Mouse (Mus musculus): ENCODE results near the gene P2ry12. TPM values are rescaled to one million over a fixed set of nuclear protein-coding genes. Genes with fewer than 3 reads are reported as not detected.

Gene P2ry12
- polyA plus RNA-seq, 1 experiment = 1.6 TPM

DNA sequence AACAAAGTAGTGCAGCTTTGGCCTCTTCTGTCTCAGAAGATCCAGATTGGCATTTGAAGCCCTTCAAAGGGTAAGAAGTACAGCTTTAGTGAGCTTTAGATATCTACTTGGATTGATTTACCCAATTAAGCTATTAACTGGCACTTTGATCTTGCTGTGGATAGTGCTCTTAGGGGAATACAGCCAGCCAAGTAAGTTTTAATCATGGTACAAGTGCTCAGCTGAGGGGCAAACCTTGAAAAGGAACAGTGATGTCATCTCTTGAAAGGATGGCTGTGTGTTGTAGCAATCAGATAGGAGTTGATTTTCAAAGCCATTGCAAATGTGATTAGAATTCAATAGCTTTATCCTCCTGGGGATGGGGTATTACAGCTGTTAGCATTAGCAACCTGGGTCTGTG lies 80.5 kb downstream of the P2ry12 start:
- no peaks in the 10 kb centered on the region for H3K36me3 ChIP-seq (ENCODE audit: control insufficient read depth, insufficient read depth, low read length)
- H3K27me3 ChIP-seq (ENCODE audit: control insufficient read depth, insufficient read depth, low read length) = no peaks in the 10 kb centered on the region
- H3K27ac ChIP-seq (ENCODE audit: control insufficient read depth, insufficient read depth, low read depth, low read length) = no peak overlapping the region
- no peak overlapping the region for H3K4me3 ChIP-seq (ENCODE audit: control insufficient read depth, low read depth, low read length)
- H3K4me1 ChIP-seq (ENCODE audit: control insufficient read depth, insufficient read depth, low read length) = no peaks in the 10 kb centered on the region; the same call in 1 of the 2 replicates
- TF ChIP-seq CTCF (IDR thresholded peaks at IDR 0.05; ENCODE audit: control insufficient read depth, insufficient read depth, insufficient replicate concordance, low read depth, low read length) = no peak
- no peak for TF ChIP-seq POLR2A (IDR thresholded peaks at IDR 0.05; ENCODE audit: control insufficient read depth, low read depth, low read length)

DNA sequence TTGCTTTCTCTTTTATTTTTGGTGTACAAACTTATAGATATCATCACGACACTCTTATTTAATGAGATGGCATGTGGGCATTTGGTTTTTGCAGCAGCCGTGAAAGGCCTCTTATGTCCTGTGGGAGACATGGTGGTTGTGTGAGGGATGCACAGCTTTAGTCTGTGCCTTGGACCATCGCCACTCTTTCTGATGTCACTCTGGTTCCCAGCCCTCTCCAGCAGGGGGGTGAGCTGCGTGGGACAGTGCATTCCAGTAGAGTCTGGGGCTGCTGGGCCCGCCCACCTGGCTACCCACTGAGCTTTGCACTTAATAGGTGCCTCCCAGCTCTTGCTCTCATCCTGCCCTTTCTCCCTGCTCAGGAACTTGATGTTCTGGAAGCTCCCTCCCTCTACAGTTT lies 81.5 kb downstream of the P2ry12 start:
- TF ChIP-seq POLR2A (IDR thresholded peaks at IDR 0.05; ENCODE audit: control insufficient read depth, low read depth, low read length) = no peak
- no peak for TF ChIP-seq CTCF (IDR thresholded peaks at IDR 0.05; ENCODE audit: control insufficient read depth, insufficient read depth, insufficient replicate concordance, low read depth, low read length)
- Histone ChIP-seq H3K4me1 (ENCODE audit: control insufficient read depth, insufficient read depth, low read length) (no peaks in the 10 kb centered on the region; the same call in 1 of the 2 replicates), H3K4me3 (ENCODE audit: control insufficient read depth, low read depth, low read length) (no peak overlapping the region), H3K27ac (ENCODE audit: control insufficient read depth, insufficient read depth, low read depth, low read length) (no peak overlapping the region), H3K27me3 (ENCODE audit: control insufficient read depth, insufficient read depth, low read length) (no peaks in the 10 kb centered on the region), H3K36me3 (ENCODE audit: control insufficient read depth, insufficient read depth, low read length) (no peaks in the 10 kb centered on the region)

DNA sequence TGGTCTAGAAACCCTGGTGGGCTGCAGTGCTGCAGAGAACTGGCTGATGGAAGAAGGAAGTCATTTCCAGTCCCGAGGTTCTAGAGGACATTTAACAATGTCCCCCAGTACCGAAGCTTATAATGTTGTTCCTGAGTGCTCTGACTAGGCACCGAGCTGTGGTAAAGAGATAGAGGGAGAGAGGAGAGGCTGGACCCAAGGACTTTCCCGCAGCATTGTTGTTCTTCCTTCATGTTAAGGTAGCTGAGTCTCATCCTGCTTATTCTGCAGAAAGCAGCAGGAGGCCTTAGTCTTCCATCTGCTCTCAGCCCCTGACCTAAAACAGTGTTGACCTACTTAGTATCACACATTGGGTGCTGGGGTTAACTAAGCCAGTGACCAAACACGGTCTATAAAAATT lies 85.8 kb downstream of the P2ry12 start:
- Histone ChIP-seq H3K4me1 (ENCODE audit: control insufficient read depth, insufficient read depth, low read length) (no peaks in the 10 kb centered on the region; the same call in 1 of the 2 replicates), H3K27ac (ENCODE audit: control insufficient read depth, insufficient read depth, low read depth, low read length) (no peak overlapping the region), H3K27me3 (ENCODE audit: control insufficient read depth, insufficient read depth, low read length) (no peaks in the 10 kb centered on the region), H3K36me3 (ENCODE audit: control insufficient read depth, insufficient read depth, low read length) (no peaks in the 10 kb centered on the region), H3K4me3 (ENCODE audit: control insufficient read depth, low read depth, low read length) (no peak overlapping the region)
- TF ChIP-seq POLR2A (IDR thresholded peaks at IDR 0.05; ENCODE audit: control insufficient read depth, low read depth, low read length) = no peak

DNA sequence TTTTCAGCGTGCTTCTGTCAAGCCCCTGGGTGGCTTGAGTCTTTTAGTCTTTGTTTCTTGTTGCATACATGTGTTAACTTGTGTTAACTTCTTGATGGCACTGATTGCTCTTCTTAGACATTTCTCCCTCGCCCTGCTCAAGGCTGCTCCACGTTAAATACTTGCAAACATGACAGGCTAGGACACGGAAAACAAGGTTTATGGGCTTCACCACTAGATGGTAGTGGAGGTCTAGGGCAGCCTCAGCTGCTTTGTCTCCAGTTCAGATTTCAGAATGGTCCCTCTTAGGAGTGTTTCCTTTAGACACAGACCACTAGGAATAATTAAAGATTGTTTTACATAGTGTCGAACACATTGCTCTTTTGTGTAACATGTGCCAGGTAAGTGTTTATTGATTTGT lies 87.4 kb downstream of the P2ry12 start:
- Histone ChIP-seq H3K27me3 (ENCODE audit: control insufficient read depth, insufficient read depth, low read length) (no peaks in the 10 kb centered on the region), H3K36me3 (ENCODE audit: control insufficient read depth, insufficient read depth, low read length) (no peaks in the 10 kb centered on the region), H3K4me1 (ENCODE audit: control insufficient read depth, insufficient read depth, low read length) (no peaks in the 10 kb centered on the region), H3K4me3 (ENCODE audit: control insufficient read depth, low read depth, low read length) (no peak overlapping the region), H3K27ac (ENCODE audit: control insufficient read depth, insufficient read depth, low read depth, low read length) (no peak overlapping the region)
- TF ChIP-seq POLR2A (IDR thresholded peaks at IDR 0.05; ENCODE audit: control insufficient read depth, low read depth, low read length) (no peak), CTCF (IDR thresholded peaks at IDR 0.05; ENCODE audit: control insufficient read depth, insufficient read depth, insufficient replicate concordance, low read depth, low read length) (no peak)

DNA sequence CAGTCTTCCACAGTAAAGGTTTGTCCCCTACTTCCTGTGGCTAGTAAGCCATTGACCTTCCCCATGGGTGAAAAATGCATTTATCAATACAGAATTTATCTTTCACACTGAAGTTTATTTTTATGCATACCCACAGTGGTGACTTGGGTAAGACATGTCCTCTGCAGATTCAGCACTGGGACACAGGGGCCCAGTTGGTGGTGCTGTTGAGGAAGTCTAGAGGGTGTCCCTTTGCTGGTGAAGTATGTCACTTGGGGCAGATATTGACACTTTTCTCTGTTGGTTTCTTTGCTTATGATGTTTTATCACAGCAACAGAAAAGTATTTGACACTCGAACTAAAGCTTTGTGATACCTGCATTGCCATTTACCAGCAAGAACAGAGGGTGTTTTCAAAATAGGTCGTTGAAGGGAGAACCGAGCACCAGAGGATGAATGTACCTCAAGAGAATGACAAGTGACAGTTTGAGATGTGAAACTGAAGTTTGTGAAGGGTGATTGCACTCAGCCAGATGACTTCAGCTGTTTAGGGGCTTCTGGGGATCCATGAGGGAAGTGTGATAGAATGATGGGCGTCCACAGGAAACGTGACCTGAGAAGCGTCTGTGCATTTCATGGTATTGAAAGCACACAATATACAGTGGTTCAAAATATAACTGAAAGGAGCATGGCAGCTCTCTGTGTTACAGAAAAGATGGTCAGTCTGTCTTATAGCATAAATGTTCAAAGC lies 88.1 kb downstream of the P2ry12 start:
- H3K27ac ChIP-seq (ENCODE audit: control insufficient read depth, insufficient read depth, low read depth, low read length) = no peak overlapping the region
- TF ChIP-seq POLR2A (IDR thresholded peaks at IDR 0.05; ENCODE audit: control insufficient read depth, low read depth, low read length) (no peak), CTCF (IDR thresholded peaks at IDR 0.05; ENCODE audit: control insufficient read depth, insufficient read depth, insufficient replicate concordance, low read depth, low read length) (no peak)
- no peaks in the 10 kb centered on the region for H3K36me3 ChIP-seq (ENCODE audit: control insufficient read depth, insufficient read depth, low read length)

DNA sequence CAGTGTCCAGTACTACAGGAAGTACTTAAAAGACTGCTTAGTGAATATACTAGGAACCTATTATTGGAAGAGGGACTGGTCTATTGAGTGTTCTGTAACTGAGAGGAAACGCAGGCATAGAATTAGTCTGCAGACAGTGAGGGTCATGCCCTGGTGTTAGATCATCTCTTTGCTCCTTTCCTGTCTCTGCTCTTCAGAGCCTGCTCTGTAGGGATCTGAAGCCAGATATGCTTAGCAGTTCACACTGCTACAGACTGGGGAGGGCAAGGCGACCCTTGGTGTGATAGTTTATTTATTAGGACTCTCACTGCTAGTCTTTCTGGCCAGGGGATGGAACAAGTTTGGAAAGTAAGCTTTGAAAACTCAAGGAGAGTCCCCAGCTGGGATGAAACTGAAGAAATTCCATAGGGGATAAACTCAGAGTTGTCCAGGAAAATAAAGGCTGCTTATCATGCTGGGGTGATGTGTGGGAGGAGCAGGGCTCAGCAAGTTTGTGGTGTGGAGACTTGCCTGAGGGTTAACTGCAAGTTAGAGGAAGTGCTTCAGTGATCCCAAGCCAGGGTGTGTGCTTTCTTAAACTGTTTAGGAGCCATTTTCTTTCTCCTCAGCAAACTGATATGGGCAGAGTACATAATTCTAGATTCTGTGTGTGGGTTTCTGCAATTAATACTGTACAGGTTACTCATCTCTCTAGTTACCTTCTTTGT lies 92.6 kb downstream of the P2ry12 start:
- no peak overlapping the region for H3K4me3 ChIP-seq (ENCODE audit: control insufficient read depth, low read depth, low read length)
- TF ChIP-seq POLR2A (IDR thresholded peaks at IDR 0.05; ENCODE audit: control insufficient read depth, low read depth, low read length) = no peak
- TF ChIP-seq CTCF (IDR thresholded peaks at IDR 0.05; ENCODE audit: control insufficient read depth, insufficient read depth, insufficient replicate concordance, low read depth, low read length) = no peak
- H3K36me3 ChIP-seq (ENCODE audit: control insufficient read depth, insufficient read depth, low read length) = no peaks in the 10 kb centered on the region
- H3K4me1 ChIP-seq (ENCODE audit: control insufficient read depth, insufficient read depth, low read length) = no peaks in the 10 kb centered on the region
- H3K27me3 ChIP-seq (ENCODE audit: control insufficient read depth, insufficient read depth, low read length) = no peaks in the 10 kb centered on the region
- no peak overlapping the region for H3K27ac ChIP-seq (ENCODE audit: control insufficient read depth, insufficient read depth, low read depth, low read length)

More for the DNA sequence above, 88.1 kb downstream of the P2ry12 start:
- no peak overlapping the region for H3K4me3 ChIP-seq (ENCODE audit: control insufficient read depth, low read depth, low read length)
- H3K4me1 ChIP-seq (ENCODE audit: control insufficient read depth, insufficient read depth, low read length) = no peaks in the 10 kb centered on the region
- H3K27me3 ChIP-seq (ENCODE audit: control insufficient read depth, insufficient read depth, low read length) = no peaks in the 10 kb centered on the region

DNA sequence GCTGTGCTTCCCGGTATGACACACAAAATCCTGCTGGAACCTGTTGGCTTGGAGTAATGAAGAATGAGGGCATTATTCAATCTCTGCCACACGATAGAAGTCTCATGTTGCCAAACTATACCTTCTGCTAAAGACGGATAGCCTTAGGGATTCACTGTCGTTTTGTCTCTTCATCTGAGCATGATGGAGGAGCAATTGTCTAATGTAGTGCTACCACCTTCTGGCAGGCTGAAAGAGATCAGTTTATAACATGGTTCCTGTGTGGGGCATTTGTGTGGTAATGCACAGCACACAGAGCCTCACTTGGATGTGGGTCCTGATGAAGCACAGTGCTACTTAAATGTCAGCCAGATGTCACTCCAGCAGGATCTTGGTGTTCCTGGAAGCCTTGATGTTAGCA lies 93.5 kb downstream of the P2ry12 start:
- TF ChIP-seq POLR2A (IDR thresholded peaks at IDR 0.05; ENCODE audit: control insufficient read depth, low read depth, low read length) = no peak
- no peak for TF ChIP-seq CTCF (IDR thresholded peaks at IDR 0.05; ENCODE audit: control insufficient read depth, insufficient read depth, insufficient replicate concordance, low read depth, low read length)
- no peaks in the 10 kb centered on the region for H3K4me1 ChIP-seq (ENCODE audit: control insufficient read depth, insufficient read depth, low read length)
- H3K4me3 ChIP-seq (ENCODE audit: control insufficient read depth, low read depth, low read length) = no peak overlapping the region
- no peaks in the 10 kb centered on the region for H3K27me3 ChIP-seq (ENCODE audit: control insufficient read depth, insufficient read depth, low read length)
- no peak overlapping the region for H3K27ac ChIP-seq (ENCODE audit: control insufficient read depth, insufficient read depth, low read depth, low read length)
- no peaks in the 10 kb centered on the region for H3K36me3 ChIP-seq (ENCODE audit: control insufficient read depth, insufficient read depth, low read length)
